Mouse (Mus musculus): ENCODE results near the gene Gsk3b. TPM values are rescaled to one million over a fixed set of nuclear protein-coding genes. Genes with fewer than 3 reads are reported as not detected.

Gsk3b gene
- polyA plus RNA-seq, 1 experiment from 2014 or later = 10.7 TPM

Other genes starting within 250 kb of the Gsk3b start
- gene Gm36028, start 227.9 kb upstream of the Gsk3b start, polyA plus RNA-seq (2015; fragmentation: Nextera tagmentation; extraction: Ambion mirVana) = 0.09 TPM in 1 of 2 replicates, not detected in the other
- gene Lrrc58, start 220.6 kb upstream of the Gsk3b start, polyA plus RNA-seq (2015; fragmentation: Nextera tagmentation; extraction: Ambion mirVana) = 12.0 TPM in 2 replicates
- gene Gpr156, start 172.5 kb upstream of the Gsk3b start, polyA plus RNA-seq (2015; fragmentation: Nextera tagmentation; extraction: Ambion mirVana) = 0.02 TPM in 1 of 2 replicates, not detected in the other
- gene Nr1i2, start 205.8 kb downstream of the Gsk3b start, polyA plus RNA-seq (2015; fragmentation: Nextera tagmentation; extraction: Ambion mirVana) = 4.8 and 5.3 TPM in 2 replicates

Measured in liver, embryonic 15.5 days (tissue).